In genomic region chr7:18884745-18885422, GRCm38 (mm10) we compare ENCODE assay signal across 13 mouse cellular contexts. TPM values are rescaled to one million over a fixed set of nuclear protein-coding genes. Genes with fewer than 3 reads are reported as not detected.
DNase-seq lines count a peak whose midpoint lies in the region; ATAC-seq and TF ChIP-seq lines count a peak whose summit lies in the region.
"Had no signal": no experiment of that assay in that cellular context is flagged by ENCODE, and none has a peak within 500 bp of the region (broad histone marks: within the 10 kb centered on the region; RNA-seq: fewer than 3 reads in every experiment).

No protein-coding gene starts in this region.

- no peaks in the 10 kb centered on the region for H3K27me3 ChIP-seq in kidney, embryonic 16.5 days (ENCODE audit: insufficient read depth, low read length)
- no peaks in the 10 kb centered on the region for H3K27me3 ChIP-seq in thymus, adult 2 months (ENCODE audit: control insufficient read depth, insufficient read depth, low read length)
- no peaks in the 10 kb centered on the region for H3K27me3 ChIP-seq in limb, embryonic 10.5 days (ENCODE audit: low read depth, poor library complexity, severe bottlenecking)

- no peaks in the 10 kb centered on the region for H3K9me3 ChIP-seq in kidney, embryonic 16.5 days (ENCODE audit: low read length)
- H3K9me3 ChIP-seq in limb, embryonic 10.5 days (replicated peaks) = no peaks in the 10 kb centered on the region
- H3K9me3 ChIP-seq: forebrain, embryonic 10.5 days had no signal

- ATAC-seq in kidney, embryonic 16.5 days (ENCODE audit: low FRiP score, low TSS enrichment) = no peak

- H3K9ac ChIP-seq in kidney, embryonic 16.5 days (replicated peaks; ENCODE audit: low read length) = peak overlapping the region; percentile 8; the same call in 1 of the 2 replicates

- TF ChIP-seq POLR2A in thymus, adult 2 months (IDR thresholded peaks at IDR 0.05; ENCODE audit: control insufficient read depth, extremely low read depth, insufficient read depth, low read length, poor library complexity) = no peak

- no peaks in the 10 kb centered on the region for H3K4me1 ChIP-seq in kidney, embryonic 16.5 days (ENCODE audit: insufficient read depth, low read length)
- H3K4me1 ChIP-seq in thymus, adult 2 months (replicated peaks; ENCODE audit: control insufficient read depth, insufficient read depth, low read length) = peaks cover 6% of the 10 kb centered on the region
- H3K4me1 ChIP-seq in limb, embryonic 10.5 days = 0 out of 2 replicates have a peak, but pooled peaks cover 3% of the 10 kb centered on the region

- H3K4me3 ChIP-seq in kidney, embryonic 16.5 days (ENCODE audit: low read length) = no peak overlapping the region
- peak overlapping the region; percentile 14 for H3K4me3 ChIP-seq in thymus, adult 2 months (ENCODE audit: control insufficient read depth, insufficient read depth, low read length)
- no peak overlapping the region for H3K4me3 ChIP-seq in limb, embryonic 10.5 days
- H3K4me3 ChIP-seq: forebrain, embryonic 10.5 days; myocyte had no signal

- DNase-seq in kidney, adult 11 months = no peak
- no peak for DNase-seq in thymus, adult 2 months
- DNase-seq in thymus, postnatal 10 days (ENCODE audit: low spot score in 2 of 2) = no peak
- no peak for DNase-seq in limb, embryonic 10.5 days (ENCODE audit: low spot score)
- DNase-seq in adrenal gland, postnatal 25 days = no peak
- no peak for DNase-seq in adrenal gland, adult 2 months
- no peak for DNase-seq in retina, postnatal 1 day
- DNase-seq: adrenal gland, postnatal 36 days had no signal

- TF ChIP-seq CTCF in thymus, adult 2 months (IDR thresholded peaks at IDR 0.05; ENCODE audit: borderline replicate concordance, control insufficient read depth, extremely low read depth, insufficient read depth, low read length, poor library complexity) = no peak

- WGBS in kidney, embryonic 16.5 days = 62% methylated on average over 13 of the region's 13 CpGs
- WGBS in thymus, adult 2 months = 32% methylated on average over 13 of the region's 13 CpGs
- WGBS in limb, embryonic 10.5 days = 66% methylated on average over 13 of the region's 13 CpGs

- H3K36me3 ChIP-seq in kidney, embryonic 16.5 days (ENCODE audit: insufficient read depth, low read length) = no peaks in the 10 kb centered on the region
- H3K36me3 ChIP-seq in thymus, adult 2 months (ENCODE audit: control insufficient read depth, insufficient read depth, low read length) = no peaks in the 10 kb centered on the region
- no peaks in the 10 kb centered on the region for H3K36me3 ChIP-seq in limb, embryonic 10.5 days

- no peak overlapping the region for H3K4me2 ChIP-seq in kidney, embryonic 16.5 days (replicated peaks; ENCODE audit: low read depth, low read length)

- H3K27ac ChIP-seq in kidney, embryonic 16.5 days (ENCODE audit: low read length) = no peak overlapping the region
- no peak overlapping the region for H3K27ac ChIP-seq in thymus, adult 2 months (ENCODE audit: control insufficient read depth, insufficient read depth, low read length)
- peak overlapping the region; percentile 11; the same call in 1 of the 2 replicates for H3K27ac ChIP-seq in limb, embryonic 10.5 days
- H3K27ac ChIP-seq: forebrain, embryonic 10.5 days; kidney, postnatal 0 days had no signal

RNA-seq across cellular contexts. Expression of gene Pglyrp1, which starts 13.8 kb away (rescaled TPM):
- polyA plus RNA-seq in kidney, embryonic 16.5 days (2015; fragmentation: Nextera tagmentation; extraction: Ambion mirVana) = 1.8 TPM in 2 replicates
- polyA plus RNA-seq in thymus, adult 2 months (2012; rRNA removed) = 49.8 and 59.4 TPM in 2 replicates
- polyA plus RNA-seq in limb, embryonic 10.5 days (2016; fragmentation: Nextera tagmentation; extraction: Ambion mirVana) = 0.33 and 0.58 TPM in 2 replicates
- total RNA-seq in adrenal gland, postnatal 25 days (2021) = 1.9 and 2.0 TPM in 2 replicates
- 1 to 10 TPM; 1.2 TPM for total RNA-seq in adrenal gland, adult 2 months (2021)
- polyA plus RNA-seq in adrenal gland, adult 2 months (2012; rRNA removed) = 3.6 and 5.2 TPM in 2 replicates
- total RNA-seq: MEL had no signal
- polyA plus RNA-seq: myocyte had no signal

RNA-seq across cellular contexts. Expression of gene Ccdc61, which starts 25.3 kb away (rescaled TPM):
- 30.8 and 31.7 TPM in 2 replicates for polyA plus RNA-seq in kidney, embryonic 16.5 days (2015; fragmentation: Nextera tagmentation; extraction: Ambion mirVana)
- polyA plus RNA-seq in thymus, adult 2 months (2012; rRNA removed) = 56.5 and 67.1 TPM in 2 replicates
- polyA plus RNA-seq in limb, embryonic 10.5 days (2016; fragmentation: Nextera tagmentation; extraction: Ambion mirVana) = 34.1 and 37.6 TPM in 2 replicates
- total RNA-seq in adrenal gland, postnatal 25 days (2021) = 16.5 and 20.8 TPM in 2 replicates
- total RNA-seq in adrenal gland, adult 2 months (2021) = 10 to 100 TPM in 1 of 2 experiments, 1 to 10 TPM in 1; 10.0 to 10.1 TPM
- polyA plus RNA-seq in adrenal gland, adult 2 months (2012; rRNA removed) = 28.5 and 30.2 TPM in 2 replicates

RNA-seq across cellular contexts. Expression of gene Nova2, which starts 40.8 kb away (rescaled TPM):
- 0.67 and 0.77 TPM in 2 replicates for polyA plus RNA-seq in kidney, embryonic 16.5 days (2015; fragmentation: Nextera tagmentation; extraction: Ambion mirVana)
- polyA plus RNA-seq in thymus, adult 2 months (2012; rRNA removed) = 0.39 and 0.40 TPM in 2 replicates
- 0.23 and 0.28 TPM in 2 replicates for polyA plus RNA-seq in limb, embryonic 10.5 days (2016; fragmentation: Nextera tagmentation; extraction: Ambion mirVana)
- total RNA-seq in adrenal gland, postnatal 25 days (2021) = 4.9 and 6.2 TPM in 2 replicates
- total RNA-seq in adrenal gland, adult 2 months (2021) = 1 to 10 TPM; 3.5 to 4.6 TPM
- polyA plus RNA-seq in adrenal gland, adult 2 months (2012; rRNA removed) = 1.7 and 1.9 TPM in 2 replicates

RNA-seq across cellular contexts. Expression of gene Mill2, which starts 45.1 kb away (rescaled TPM):
- 1.4 and 1.6 TPM in 2 replicates for polyA plus RNA-seq in kidney, embryonic 16.5 days (2015; fragmentation: Nextera tagmentation; extraction: Ambion mirVana)
- 1.1 and 1.6 TPM in 2 replicates for polyA plus RNA-seq in thymus, adult 2 months (2012; rRNA removed)
- not detected in 2 replicates for polyA plus RNA-seq in limb, embryonic 10.5 days (2016; fragmentation: Nextera tagmentation; extraction: Ambion mirVana)
- 5.3 and 7.8 TPM in 2 replicates for total RNA-seq in adrenal gland, postnatal 25 days (2021)
- total RNA-seq in adrenal gland, adult 2 months (2021) = 1 to 10 TPM; 7.0 to 7.5 TPM
- polyA plus RNA-seq in adrenal gland, adult 2 months (2012; rRNA removed) = 4.6 and 4.9 TPM in 2 replicates
- polyA plus RNA-seq: forebrain, embryonic 10.5 days had no signal
